Comparison of ENCODE assay signal across 9 mouse cellular contexts in genomic region chr5:151369306-151369721, GRCm38 (mm10). TPM values are rescaled to one million over a fixed set of nuclear protein-coding genes. Genes with fewer than 3 reads are reported as not detected.
DNase-seq lines count a peak whose midpoint lies in the region; ATAC-seq and TF ChIP-seq lines count a peak whose summit lies in the region.
"Had no signal": no experiment of that assay in that cellular context is flagged by ENCODE, and none has a peak within 500 bp of the region (broad histone marks: within the 10 kb centered on the region; RNA-seq: fewer than 3 reads in every experiment).

No protein-coding gene starts in this region.

- intact Hi-C loops in heart, adult 2 months (cut with DNase I) = loop anchor here (2.0 to 10.0 kb wide), 5 partner anchors 77 to 575 kb away; no protein-coding TSS in a partner anchor
- intact Hi-C loops in heart, postnatal 25 days (cut with DNase I) = loop anchor here (2.0 to 10.0 kb wide), 4 partner anchors 177 to 847 kb away; partner anchors contain the start of gene Brca2

- H3K27ac ChIP-seq in heart, adult 2 months = peak overlapping the region; percentile 96
- peak overlapping the region; percentile 100 for H3K27ac ChIP-seq in MEL (ENCODE audit: control insufficient read depth, low read depth, low read length)
- H3K27ac ChIP-seq in embryonic facial prominence, embryonic 14.5 days (replicated peaks; ENCODE audit: low read depth, low read length) = peak overlapping the region; percentile 99
- peak overlapping the region; percentile 94 for H3K27ac ChIP-seq in hindbrain, postnatal 0 days
- peak overlapping the region; percentile 97 for H3K27ac ChIP-seq in liver, embryonic 15.5 days (replicated peaks)
- H3K27ac ChIP-seq in stomach, embryonic 15.5 days = peak overlapping the region; percentile 98

- no peaks in the 10 kb centered on the region; the same call in 1 of the 2 replicates for H3K4me1 ChIP-seq in heart, adult 2 months (ENCODE audit: control insufficient read depth, insufficient read depth, low read length)
- peaks cover 7% of the 10 kb centered on the region in 2 experiments for H3K4me1 ChIP-seq in MEL (ENCODE audit: control insufficient read depth in 1 of 2, insufficient read depth in 2 of 2, low read length in 2 of 2)
- peaks cover 12% of the 10 kb centered on the region for H3K4me1 ChIP-seq in embryonic facial prominence, embryonic 14.5 days (ENCODE audit: control insufficient read depth, insufficient read depth, low read length)
- H3K4me1 ChIP-seq in hindbrain, postnatal 0 days (ENCODE audit: insufficient read depth, low read length) = no peaks in the 10 kb centered on the region; the same call in 1 of the 2 replicates
- peaks cover 21% of the 10 kb centered on the region for H3K4me1 ChIP-seq in liver, embryonic 15.5 days (replicated peaks)
- 0 out of 2 replicates have a peak, but pooled peaks cover 3% of the 10 kb centered on the region for H3K4me1 ChIP-seq in stomach, embryonic 15.5 days

- no peak for TF ChIP-seq POLR2A in heart, adult 2 months (IDR thresholded peaks at IDR 0.05; ENCODE audit: insufficient read depth, low read depth, low read length)
- peak in 1 of 2 experiments; percentile 20; a peak in 2 of 4 replicates for TF ChIP-seq POLR2A in MEL (IDR thresholded peaks at IDR 0.05; ENCODE audit: control insufficient read depth in 1 of 2, insufficient read depth in 1 of 2, low read depth in 1 of 2, low read length in 2 of 2, poor library complexity in 1 of 2)

- H3K36me3 ChIP-seq in heart, adult 2 months (ENCODE audit: control insufficient read depth, insufficient read depth, low read length) = peaks cover 7% of the 10 kb centered on the region
- peaks cover 0 to 20% of the 10 kb centered on the region in 2 experiments; a peak in 2 of 4 replicates for H3K36me3 ChIP-seq in MEL (ENCODE audit: control insufficient read depth in 1 of 2, insufficient read depth in 2 of 2, low read length in 2 of 2)
- no peaks in the 10 kb centered on the region for H3K36me3 ChIP-seq in embryonic facial prominence, embryonic 14.5 days (ENCODE audit: control insufficient read depth, insufficient read depth, low read length)
- no peaks in the 10 kb centered on the region for H3K36me3 ChIP-seq in hindbrain, postnatal 0 days (ENCODE audit: insufficient read depth, low read length)
- H3K36me3 ChIP-seq in liver, embryonic 15.5 days (replicated peaks) = no peaks in the 10 kb centered on the region
- no peaks in the 10 kb centered on the region for H3K36me3 ChIP-seq in stomach, embryonic 15.5 days

- peak overlapping the region; percentile 76 for H3K4me2 ChIP-seq in embryonic facial prominence, embryonic 14.5 days (ENCODE audit: low read depth, low read length)
- peak overlapping the region; percentile 72 for H3K4me2 ChIP-seq in hindbrain, postnatal 0 days (ENCODE audit: low read depth, low read length)
- peak overlapping the region; percentile 90 for H3K4me2 ChIP-seq in liver, embryonic 15.5 days
- H3K4me2 ChIP-seq in stomach, embryonic 15.5 days = peak overlapping the region; percentile 63

- peak overlapping the region; percentile 62 for H3K4me3 ChIP-seq in heart, adult 2 months
- H3K4me3 ChIP-seq in MEL (ENCODE audit: control insufficient read depth in 1 of 2, insufficient read depth in 1 of 2, low read depth in 2 of 2, low read length in 2 of 2) = peak overlapping the region; percentile 50 to 82
- H3K4me3 ChIP-seq in embryonic facial prominence, embryonic 14.5 days (ENCODE audit: low read depth, low read length) = peak overlapping the region; percentile 55
- peak overlapping the region; percentile 52 for H3K4me3 ChIP-seq in hindbrain, postnatal 0 days (ENCODE audit: low read length)
- peak overlapping the region; percentile 74 for H3K4me3 ChIP-seq in liver, embryonic 15.5 days (replicated peaks)
- peak overlapping the region; percentile 52 for H3K4me3 ChIP-seq in stomach, embryonic 15.5 days (replicated peaks)

- peak in 1 of 2 experiments; percentile 20 for DNase-seq in heart, adult 2 months
- DNase-seq in heart, postnatal 25 days (ENCODE audit: low spot score) = no peak
- DNase-seq in MEL (ENCODE audit: low read depth, low spot score) = peak; percentile 79
- DNase-seq in embryonic facial prominence, embryonic 14.5 days (ENCODE audit: low spot score) = no peak
- DNase-seq in hindbrain, postnatal 0 days (ENCODE audit: low spot score) = peak; percentile 6
- no peak for DNase-seq in T-cell, adult 2 months (ENCODE audit: low spot score)

- peak overlapping the region; percentile 85 for H3K9ac ChIP-seq in heart, adult 2 months (ENCODE audit: low read depth, low read length)
- H3K9ac ChIP-seq in MEL (ENCODE audit: control insufficient read depth, low read depth, low read length, poor library complexity, severe bottlenecking) = peak overlapping the region; percentile 97
- peak overlapping the region; percentile 80 for H3K9ac ChIP-seq in embryonic facial prominence, embryonic 14.5 days (ENCODE audit: low read depth, low read length)
- H3K9ac ChIP-seq in hindbrain, postnatal 0 days (replicated peaks; ENCODE audit: low read length) = peak overlapping the region; percentile 76
- peak overlapping the region; percentile 81 for H3K9ac ChIP-seq in liver, embryonic 15.5 days
- peak overlapping the region; percentile 69; the same call in 1 of the 2 replicates for H3K9ac ChIP-seq in stomach, embryonic 15.5 days

- TF ChIP-seq RAD21 in MEL (IDR thresholded peaks at IDR 0.05; ENCODE audit: low read depth, low read length) = no peak

- no peaks in the 10 kb centered on the region for H3K27me3 ChIP-seq in heart, adult 2 months (ENCODE audit: control insufficient read depth, insufficient read depth, low read length)
- no peaks in the 10 kb centered on the region for H3K27me3 ChIP-seq in MEL (ENCODE audit: control insufficient read depth in 1 of 2, insufficient read depth in 2 of 2, low read length in 2 of 2)
- H3K27me3 ChIP-seq in embryonic facial prominence, embryonic 14.5 days (replicated peaks; ENCODE audit: control insufficient read depth, insufficient read depth, low read length) = no peaks in the 10 kb centered on the region
- H3K27me3 ChIP-seq in hindbrain, postnatal 0 days (ENCODE audit: insufficient read depth, low read length) = no peaks in the 10 kb centered on the region
- H3K27me3 ChIP-seq in liver, embryonic 15.5 days = no peaks in the 10 kb centered on the region
- H3K27me3 ChIP-seq in stomach, embryonic 15.5 days (replicated peaks) = no peaks in the 10 kb centered on the region

- TF ChIP-seq CTCF in heart, adult 2 months (IDR thresholded peaks at IDR 0.05) = no peak
- no peak for TF ChIP-seq CTCF in MEL (IDR thresholded peaks at IDR 0.05 in 2 of 3, conservative IDR thresholded peaks at IDR 0.05 in 1 of 3; ENCODE audit: control insufficient read depth in 1 of 3, insufficient read depth in 1 of 3, low read depth in 2 of 3, low read length in 3 of 3, poor library complexity in 1 of 3, severe bottlenecking in 1 of 3)
- no peak for TF ChIP-seq CTCF in hindbrain, postnatal 0 days (IDR thresholded peaks at IDR 0.05; ENCODE audit: low read depth)

- ATAC-seq in embryonic facial prominence, embryonic 14.5 days (ENCODE audit: low read depth) = no peak
- no peak for ATAC-seq in hindbrain, postnatal 0 days
- no peak for ATAC-seq in liver, embryonic 15.5 days (ENCODE audit: insufficient read depth)
- ATAC-seq in stomach, embryonic 15.5 days (ENCODE audit: insufficient read depth, low FRiP score, low read depth) = no peak

- no peaks in the 10 kb centered on the region for H3K9me3 ChIP-seq in MEL (replicated peaks; ENCODE audit: insufficient read depth, low read length)
- no peaks in the 10 kb centered on the region for H3K9me3 ChIP-seq in embryonic facial prominence, embryonic 14.5 days (ENCODE audit: control insufficient read depth, low read length)
- H3K9me3 ChIP-seq in hindbrain, postnatal 0 days (ENCODE audit: low read length) = no peaks in the 10 kb centered on the region
- no peaks in the 10 kb centered on the region for H3K9me3 ChIP-seq in liver, embryonic 15.5 days (replicated peaks)
- H3K9me3 ChIP-seq in stomach, embryonic 15.5 days = no peaks in the 10 kb centered on the region

- H3K79me2 ChIP-seq in heart, adult 2 months (replicated peaks; ENCODE audit: control insufficient read depth, insufficient read depth, low read length) = no peaks in the 10 kb centered on the region
- peaks cover 6% of the 10 kb centered on the region; the same call in 1 of the 2 replicates for H3K79me2 ChIP-seq in MEL (ENCODE audit: control insufficient read depth, insufficient read depth, low read length, poor library complexity)

- 24% methylated on average over 5 of the region's 5 CpGs for WGBS in heart, adult 2 months
- WGBS in embryonic facial prominence, embryonic 14.5 days = 41% methylated on average over 5 of the region's 5 CpGs
- WGBS in hindbrain, postnatal 0 days = 44% methylated on average over 5 of the region's 5 CpGs
- WGBS in liver, embryonic 15.5 days (ENCODE audit: insufficient replicate concordance) = 23% methylated on average over 5 of the region's 5 CpGs
- 38% methylated on average over 5 of the region's 5 CpGs for WGBS in stomach, embryonic 15.5 days

- TF ChIP-seq EP300 in heart, adult 2 months (IDR thresholded peaks at IDR 0.05; ENCODE audit: insufficient read depth, low read depth, low read length) = no peak
- TF ChIP-seq EP300 in MEL (IDR thresholded peaks at IDR 0.05; ENCODE audit: low read depth in 1 of 2, low read length in 2 of 2) = peak in 1 of 2 experiments; percentile 10; a peak in 2 of 4 replicates

TF ChIP-seq in MEL, 35 proteins besides CTCF, POLR2A, EP300 and RAD21 (continues in another document):
- TF ChIP-seq MAX (IDR thresholded peaks at IDR 0.05; ENCODE audit: low read length) (peak; percentile 47), SIN3A (IDR thresholded peaks at IDR 0.05; ENCODE audit: low read length) (peak; percentile 58), POLR2AphosphoS2 (IDR thresholded peaks at IDR 0.05; ENCODE audit: low read length) (peak; percentile 72), TCF12 (IDR thresholded peaks at IDR 0.05; ENCODE audit: low read depth, low read length) (peak; percentile 5; the same call in 1 of the 2 replicates), ZMIZ1 (IDR thresholded peaks at IDR 0.05; ENCODE audit: low read depth, low read length) (peak; percentile 71), CHD1 (IDR thresholded peaks at IDR 0.05; ENCODE audit: low read depth, low read length) (peak; percentile 98), NRF1 (IDR thresholded peaks at IDR 0.05; ENCODE audit: insufficient read depth, low read depth, low read length, poor library complexity, severe bottlenecking) (no peak), E2F4 (IDR thresholded peaks at IDR 0.05; ENCODE audit: borderline replicate concordance, low read depth, low read length) (no peak)

RNA-seq across cellular contexts. Expression of gene Gm42906, which starts 58.6 kb away (rescaled TPM):
- 1 to 10 TPM in 1 of 2 experiments, not detected in 1; 2.9 TPM for total RNA-seq in heart, adult 2 months (2021)
- polyA plus RNA-seq in heart, adult 2 months (2012; rRNA removed) = not detected in 2 replicates
- 1 to 10 TPM; 4.9 to 6.9 TPM for total RNA-seq in heart, postnatal 25 days (2021)
- not detected in 2 replicates for total RNA-seq in MEL (2012; rRNA removed)
- polyA plus RNA-seq in MEL (2012; ENCODE audit: insufficient read depth in 1 of 2, insufficient read length in 2 of 2, low read depth in 1 of 2, low replicate concordance in 2 of 2, missing spikeins in 1 of 2) = not detected
- polyA plus RNA-seq in embryonic facial prominence, embryonic 14.5 days (2014; fragmentation: Nextera tagmentation; extraction: Ambion mirVana) = not detected in 2 replicates
- not detected in 2 replicates for total RNA-seq in hindbrain, postnatal 0 days (2014; rRNA removed)
- polyA plus RNA-seq in hindbrain, postnatal 0 days (2015; fragmentation: Nextera tagmentation; extraction: Ambion mirVana) = not detected in 2 replicates
- not detected in 2 replicates for polyA plus RNA-seq in liver, embryonic 15.5 days (2015; fragmentation: Nextera tagmentation; extraction: Ambion mirVana)
- polyA plus RNA-seq in stomach, embryonic 15.5 days (2015; fragmentation: Nextera tagmentation; extraction: Ambion mirVana) = not detected in 2 replicates
- total RNA-seq: left cerebral cortex, postnatal 36 days had no signal

Comparison
In these comparisons a context has a peak if more than half of its experiments do, and no peak if none do; other contexts are left out.
1. DNase-seq: peak in MEL (single experiment) and hindbrain, postnatal 0 days (single experiment); none in heart, postnatal 25 days (single experiment), embryonic facial prominence, embryonic 14.5 days (single experiment) and T-cell, adult 2 months (single experiment).
2. Peak in every context shown above with its lines, with median percentiles within 50 percentile points of each other: H3K27ac ChIP-seq, H3K4me3 ChIP-seq, H3K9ac ChIP-seq and H3K4me2 ChIP-seq.